9 mouse cellular contexts compared by ENCODE assay signal in the genomic region with DNA sequence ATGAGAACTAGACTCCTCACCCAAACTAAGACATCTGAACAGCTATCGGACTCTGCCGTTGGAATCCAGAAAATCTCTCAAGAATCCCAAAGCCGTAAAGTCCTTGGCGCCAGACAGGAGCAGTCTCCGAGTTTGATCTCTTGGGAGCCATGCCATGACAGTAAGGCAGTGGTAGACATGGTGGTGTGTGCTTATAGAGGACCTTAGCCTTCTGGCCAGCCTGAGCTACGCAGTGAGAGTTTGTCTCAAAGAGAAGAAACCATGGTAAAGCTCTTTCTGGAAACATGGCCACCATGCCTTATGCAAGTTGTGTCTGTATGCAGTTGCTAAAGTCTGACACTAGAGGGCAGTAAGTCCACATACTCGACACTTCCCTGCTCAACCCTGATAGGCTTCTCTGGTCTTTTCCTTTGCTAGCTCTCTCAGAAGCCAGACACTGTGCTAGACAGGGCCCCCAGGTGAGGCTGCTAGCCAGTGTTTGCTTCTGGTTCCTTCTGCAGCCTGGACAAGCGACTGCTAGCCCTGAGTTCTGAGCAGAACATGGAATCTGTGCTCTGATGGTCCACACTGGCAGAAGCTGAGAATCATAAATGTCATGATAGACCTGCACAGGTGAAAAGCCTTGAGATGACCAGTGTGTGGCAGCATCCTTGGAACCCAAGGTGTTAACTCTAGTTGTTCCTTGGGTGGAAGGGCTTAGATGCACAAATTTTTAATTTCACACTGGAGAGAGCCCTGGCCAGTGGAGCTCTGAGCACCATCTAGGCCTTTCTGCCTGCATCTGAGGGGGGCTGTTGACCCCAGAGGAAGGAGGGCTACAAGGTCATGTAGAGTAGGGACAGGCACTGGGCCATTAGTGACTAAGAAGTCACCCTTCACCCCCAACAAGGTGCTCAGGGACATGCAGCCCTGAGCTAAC. TPM values are rescaled to one million over a fixed set of nuclear protein-coding genes. Genes with fewer than 3 reads are reported as not detected.
DNase-seq lines count a peak whose midpoint lies in the region; ATAC-seq and TF ChIP-seq lines count a peak whose summit lies in the region.
"Not testable (repeated sequence)": the region's sequence is repeated elsewhere in the genome, so short reads cannot be mapped to it uniquely, and the experiment has no call there.
"Had no signal": no experiment of that assay in that cellular context is flagged by ENCODE, and none has a peak within 500 bp of the region (broad histone marks: within the 10 kb centered on the region; RNA-seq: fewer than 3 reads in every experiment).

No protein-coding gene starts in this region.

- TF ChIP-seq POLR2A in lung, adult 2 months (IDR thresholded peaks at IDR 0.05; ENCODE audit: borderline replicate concordance, extremely low read depth, low read depth, low read length), result not testable (repeated sequence)

- whole genome bisulfite sequencing in embryonic facial prominence, embryonic 15.5 days, result 56% methylated on average over 8 of the region's 8 CpGs
- 58% methylated on average over 8 of the region's 8 CpGs for WGBS in intestine, embryonic 14.5 days
- 57% methylated on average over 8 of the region's 8 CpGs for WGBS in lung, adult 2 months
- 57% methylated on average over 8 of the region's 8 CpGs for WGBS in neural tube, embryonic 11.5 days

- H3K9ac ChIP-seq in embryonic facial prominence, embryonic 15.5 days; intestine, embryonic 14.5 days (ENCODE audit: low read length); neural tube, embryonic 11.5 days (ENCODE audit: low read length): not testable (repeated sequence)

- not testable (repeated sequence) for TF ChIP-seq CTCF in lung, adult 2 months (IDR thresholded peaks at IDR 0.05; ENCODE audit: insufficient read depth, low read length)

- not testable (repeated sequence) for H3K4me1 ChIP-seq in embryonic facial prominence, embryonic 15.5 days; intestine, embryonic 14.5 days (replicated peaks; ENCODE audit: control insufficient read depth, insufficient read depth, low read length); lung, adult 2 months (ENCODE audit: control insufficient read depth, insufficient read depth, low read length); neural tube, embryonic 11.5 days (ENCODE audit: control insufficient read depth, insufficient read depth, low read length)

- H3K4me3 ChIP-seq in embryonic facial prominence, embryonic 15.5 days (replicated peaks); intestine, embryonic 14.5 days (ENCODE audit: low read depth, low read length); lung, adult 2 months (replicated peaks; ENCODE audit: extremely low read depth, low read depth, low read length); neural tube, embryonic 11.5 days (ENCODE audit: low read depth, low read length): not testable (repeated sequence)

- H3K27ac ChIP-seq in embryonic facial prominence, embryonic 15.5 days (replicated peaks); intestine, embryonic 14.5 days (ENCODE audit: low read depth); neural tube, embryonic 11.5 days (ENCODE audit: low read depth, low read length): not testable (repeated sequence)

- not testable (repeated sequence) for H3K27me3 ChIP-seq in embryonic facial prominence, embryonic 15.5 days; intestine, embryonic 14.5 days (replicated peaks; ENCODE audit: control insufficient read depth, insufficient read depth, low read length); neural tube, embryonic 11.5 days (ENCODE audit: control insufficient read depth, insufficient read depth, low read length)

- not testable (repeated sequence) for H3K9me3 ChIP-seq in embryonic facial prominence, embryonic 15.5 days (replicated peaks); intestine, embryonic 14.5 days (ENCODE audit: control insufficient read depth, low read length); neural tube, embryonic 11.5 days (ENCODE audit: control insufficient read depth, low read length)

- ATAC-seq in embryonic facial prominence, embryonic 15.5 days (ENCODE audit: insufficient number of reproducible peaks, low FRiP score, low TSS enrichment, low read depth), result peak; percentile 67; the same call in 1 of the 2 replicates
- peak; percentile 85; the same call in 1 of the 2 replicates for ATAC-seq in intestine, embryonic 14.5 days (replicated peaks; ENCODE audit: low FRiP score, low TSS enrichment, low read depth)
- peak; percentile 48; the same call in 1 of the 2 replicates for ATAC-seq in neural tube, embryonic 11.5 days (ENCODE audit: insufficient read depth, low FRiP score, low TSS enrichment)

- DNase-seq in adrenal gland, adult (ENCODE audit: inconsistent age in 2 of 2, low spot score in 1 of 2), result peak; percentile 50 to 83
- DNase-seq in heart, adult 8-10 months (ENCODE audit: low spot score), result peak; percentile 25
- DNase-seq in intestine, embryonic 14.5 days (ENCODE audit: low spot score); neural tube, embryonic 11.5 days (ENCODE audit: low spot score): not testable (repeated sequence)
- DNase-seq in layer of hippocampus, adult 9-11 months, result peak; percentile 78
- peak; percentile 8 for DNase-seq in lung, adult 2 months
- DNase-seq in urinary bladder, postnatal 36 days (ENCODE audit: low spot score in 2 of 2), result peak; percentile 11 to 14

- not testable (repeated sequence) for H3K4me2 ChIP-seq in embryonic facial prominence, embryonic 15.5 days (replicated peaks); intestine, embryonic 14.5 days (ENCODE audit: low read length); neural tube, embryonic 11.5 days (ENCODE audit: low read depth)

- not testable (repeated sequence) for H3K36me3 ChIP-seq in embryonic facial prominence, embryonic 15.5 days; intestine, embryonic 14.5 days (ENCODE audit: control insufficient read depth, insufficient read depth, low read length); neural tube, embryonic 11.5 days (ENCODE audit: control insufficient read depth, insufficient read depth, low read length)

RNA-seq across cellular contexts. Expression of gene Tcp10a, which starts 17.9 kb away (rescaled TPM):
- polyA plus RNA-seq in embryonic facial prominence, embryonic 15.5 days (2015; fragmentation: Nextera tagmentation; extraction: Ambion mirVana), result not detected in 2 replicates
- total RNA-seq in heart, adult 8-10 months (2022), result not detected
- polyA plus RNA-seq in intestine, embryonic 14.5 days (2014; fragmentation: Nextera tagmentation; extraction: Ambion mirVana), result not detected in 2 replicates
- polyA plus RNA-seq in lung, adult 2 months (2012; rRNA removed), result not detected in 2 replicates
- polyA plus RNA-seq in neural tube, embryonic 11.5 days (2014; fragmentation: Nextera tagmentation; extraction: Ambion mirVana), result not detected in 2 replicates
- polyA plus RNA-seq: macrophage had no signal

RNA-seq across cellular contexts. Expression of gene Ttll2, which starts 46.0 kb away (rescaled TPM):
- 0.16 TPM in 1 of 2 replicates, not detected in the other for polyA plus RNA-seq in embryonic facial prominence, embryonic 15.5 days (2015; fragmentation: Nextera tagmentation; extraction: Ambion mirVana)
- total RNA-seq in heart, adult 8-10 months (2022), result not detected
- not detected in 2 replicates for polyA plus RNA-seq in intestine, embryonic 14.5 days (2014; fragmentation: Nextera tagmentation; extraction: Ambion mirVana)
- polyA plus RNA-seq in lung, adult 2 months (2012; rRNA removed), result 0.18 TPM in 1 of 2 replicates, not detected in the other
- not detected in 2 replicates for polyA plus RNA-seq in neural tube, embryonic 11.5 days (2014; fragmentation: Nextera tagmentation; extraction: Ambion mirVana)
- polyA plus RNA-seq: macrophage had no signal
